Mouse (Mus musculus) embryonic facial prominence, embryonic 12.5 days (tissue): ENCODE measurements around the gene Rapgef5. TPM values are rescaled to one million over a fixed set of nuclear protein-coding genes. Genes with fewer than 3 reads are reported as not detected.

Experiments
- ATAC-seq: fragments of 200-750 bp; cut with Nextera tagmentation; 2 replicates; pipeline ENCODE4 v1.8.0; 2017; ENCODE audit not compliant: insufficient number of reproducible peaks, insufficient read depth, low FRiP score, low TSS enrichment
- H3K27ac ChIP-seq: fragments of 300-500 bp; sonication (generic); 2 replicates; pipeline ENCODE4 v1.5.1; 2016; ENCODE audit warnings: mild to moderate bottlenecking
- H3K27me3 ChIP-seq: fragments of 300-500 bp; sonication (generic); 2 replicates; pipeline ENCODE4 v1.6.1; 2016; ENCODE audit warnings: mild to moderate bottlenecking, moderate library complexity
- H3K36me3 ChIP-seq: fragments of 300-500 bp; sonication (generic); 2 replicates; pipeline ENCODE4 v1.6.1; 2016; ENCODE audit warnings: mild to moderate bottlenecking
- H3K4me1 ChIP-seq: fragments of 300-500 bp; sonication (generic); 2 replicates; pipeline ENCODE4 v1.6.1; 2016
- H3K4me2 ChIP-seq: fragments of 300-500 bp; sonication (generic); replicated peaks from 2 replicates; pipeline ENCODE4 v1.6.1; 2016; ENCODE audit warnings: mild to moderate bottlenecking, moderate library complexity
- H3K4me3 ChIP-seq: fragments of 300-500 bp; sonication (generic); 2 replicates; pipeline ENCODE4 v1.5.1; 2016; ENCODE audit warnings: mild to moderate bottlenecking
- H3K9ac ChIP-seq: fragments of 300-500 bp; sonication (generic); 2 replicates; pipeline ENCODE4 v1.6.1; 2016; ENCODE audit warnings: mild to moderate bottlenecking, moderate library complexity
- H3K9me3 ChIP-seq: fragments of 300-500 bp; sonication (generic); 2 replicates; pipeline ENCODE4 v1.6.1; 2016; ENCODE audit warnings: mild to moderate bottlenecking, moderate library complexity
- WGBS: fragments of 180-500 bp; shearing (Covaris S2); methylation state at CpG from one replicate; pipeline ENCODE4 v1.1.7; 2016; 5-methylcytosine and 5-hydroxymethylcytosine counted together
- polyA plus RNA-seq: library from polyadenylated mRNA; unstranded; fragments of >200 nt; fragmentation: Nextera tagmentation; extraction: Ambion mirVana; gene quantifications from 2 replicates; pipeline ENCODE4 v1.2.1, GENCODE M21; 2016

The Rapgef5 gene
- polyA plus RNA-seq, 1 experiment from 2014 or later: 12.8 TPM

DNA sequence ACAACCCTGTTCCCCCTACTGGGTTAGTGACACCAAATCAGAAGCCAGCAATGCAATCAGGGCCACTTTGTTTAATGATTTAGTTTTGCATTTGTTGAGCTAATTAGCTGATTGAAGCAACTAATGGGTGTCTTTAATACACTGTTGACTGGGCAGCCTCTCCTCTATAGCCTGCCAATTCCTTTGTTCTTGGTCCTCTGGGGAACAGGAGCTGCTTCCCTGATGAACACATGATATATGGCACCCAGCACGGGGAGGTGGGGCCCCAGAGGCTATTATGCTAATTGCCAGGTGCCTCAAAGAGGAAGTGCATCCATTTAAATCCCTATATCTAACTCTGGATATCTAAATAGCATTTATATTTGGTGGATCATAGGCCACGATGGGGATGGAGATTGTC is 111.0 kb downstream of the Rapgef5 start:
- ATAC-seq: no peak
- no peak overlapping the region for H3K27ac ChIP-seq
- H3K27me3 ChIP-seq: no peaks in the 10 kb centered on the region
- no peak overlapping the region for H3K4me3 ChIP-seq
- no peak overlapping the region for H3K4me2 ChIP-seq
- H3K4me1 ChIP-seq: peaks cover 7% of the 10 kb centered on the region; the same call in 1 of the 2 replicates
- 44% methylated on average over 2 of the region's 2 CpGs for whole genome bisulfite sequencing
- no peak overlapping the region for H3K9ac ChIP-seq
- H3K9me3 ChIP-seq: no peaks in the 10 kb centered on the region
- H3K36me3 ChIP-seq: no peaks in the 10 kb centered on the region

- Histone ChIP-seq H3K9ac (no peak overlapping the region), H3K27me3 (no peaks in the 10 kb centered on the region), H3K4me2 (0 out of 2 replicates have a peak overlapping the region, but pooled peaks have one; percentile 5), H3K4me3 (no peak overlapping the region), H3K36me3 (no peaks in the 10 kb centered on the region), H3K9me3 (no peaks in the 10 kb centered on the region), H3K4me1 (peaks cover 7% of the 10 kb centered on the region; the same call in 1 of the 2 replicates), H3K27ac (no peak overlapping the region)
- ATAC-seq: no peak
- WGBS: 56% methylated on average over 18 of the region's 18 CpGs
Measured at GRCm38 (mm10) chr12:117628321-117629093, 112.2 kb downstream of the Rapgef5 start.

DNA sequence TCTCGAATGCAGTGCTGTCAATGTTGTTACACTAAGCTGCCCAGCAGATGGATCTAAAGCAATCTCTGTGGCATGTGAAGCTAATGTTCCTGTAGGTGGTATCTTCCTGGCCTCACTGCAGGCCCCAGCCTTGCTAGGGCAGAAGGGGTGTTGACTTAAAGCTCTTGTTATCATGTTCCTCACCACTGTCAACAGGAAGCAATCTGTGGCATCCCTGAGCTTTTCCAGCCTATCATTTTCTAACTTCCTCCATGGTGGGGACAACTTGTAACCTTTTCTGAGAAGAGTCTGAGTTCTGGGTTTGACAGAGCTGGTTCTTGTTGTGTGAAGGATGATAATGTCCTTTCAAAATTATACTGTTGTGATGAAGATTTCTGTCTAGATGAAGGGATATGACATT is 115.9 kb downstream of the Rapgef5 start:
- Histone ChIP-seq H3K27ac (no peak overlapping the region), H3K9ac (no peak overlapping the region), H3K4me2 (no peak overlapping the region), H3K9me3 (no peaks in the 10 kb centered on the region), H3K4me1 (peaks cover 7% of the 10 kb centered on the region; the same call in 1 of the 2 replicates), H3K4me3 (no peak overlapping the region), H3K27me3 (no peaks in the 10 kb centered on the region), H3K36me3 (no peaks in the 10 kb centered on the region)
- WGBS: 56% methylated on average over 1 of the region's 1 CpGs
- ATAC-seq: no peak

DNA sequence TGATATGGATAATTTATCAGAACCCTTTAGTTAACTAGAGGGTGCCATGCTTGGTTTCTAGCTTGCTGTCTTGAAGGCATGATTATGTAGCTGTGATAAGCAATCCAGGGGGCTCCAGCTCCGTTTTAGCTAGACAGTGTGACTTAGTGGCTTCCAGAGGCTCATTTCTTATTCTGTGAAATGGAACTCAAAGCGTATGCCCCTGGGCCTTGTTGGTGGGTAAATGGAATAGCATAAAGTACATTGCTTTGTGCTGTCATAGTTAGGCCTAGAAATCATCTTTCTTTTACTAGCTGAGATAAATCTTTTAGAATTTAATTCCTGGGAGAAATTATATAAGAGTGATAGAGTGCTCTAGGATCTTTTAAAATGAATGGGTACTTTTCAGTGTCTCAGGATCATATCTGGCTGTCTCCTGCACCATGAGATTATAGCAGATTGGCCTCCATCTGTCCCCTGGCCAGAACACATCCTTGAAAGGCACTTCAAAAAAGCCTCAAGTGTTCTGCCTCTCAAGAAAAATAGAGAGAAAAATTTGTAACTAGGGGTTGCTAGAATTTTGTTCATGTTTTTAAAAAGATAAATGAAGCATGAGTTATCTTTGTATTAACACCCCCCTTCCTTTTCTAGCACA is 120.0 kb downstream of the Rapgef5 start:
- no peak for ATAC-seq
- H3K27ac ChIP-seq: no peak overlapping the region
- H3K9ac ChIP-seq: no peak overlapping the region
- H3K4me1 ChIP-seq: no peaks in the 10 kb centered on the region
- H3K4me2 ChIP-seq: no peak overlapping the region
- no peaks in the 10 kb centered on the region for H3K9me3 ChIP-seq
- no peaks in the 10 kb centered on the region for H3K36me3 ChIP-seq
- no peaks in the 10 kb centered on the region for H3K27me3 ChIP-seq
- H3K4me3 ChIP-seq: no peak overlapping the region
- WGBS: 64% methylated on average over 2 of the region's 2 CpGs

DNA sequence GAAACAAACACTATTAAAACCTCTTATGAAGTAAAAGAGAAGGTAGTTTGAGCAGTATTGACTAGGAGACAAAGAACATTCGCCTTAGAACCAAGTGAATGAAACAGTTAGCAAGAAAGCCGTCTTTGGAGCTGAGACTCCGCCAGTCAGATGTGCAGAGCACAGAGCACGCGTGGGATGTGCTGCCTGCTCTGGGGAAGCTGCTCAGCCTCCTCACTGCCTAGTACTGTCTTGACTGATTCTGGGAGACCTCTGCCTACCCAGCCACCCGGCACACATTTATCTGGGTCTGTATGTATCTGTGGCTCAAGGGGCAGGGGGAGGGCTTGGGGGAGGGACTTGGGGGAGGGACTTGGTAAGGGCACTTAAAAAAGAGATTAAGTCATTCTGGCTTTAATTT is 120.7 kb downstream of the Rapgef5 start:
- Histone ChIP-seq H3K36me3 (no peaks in the 10 kb centered on the region), H3K27me3 (no peaks in the 10 kb centered on the region), H3K4me1 (no peaks in the 10 kb centered on the region), H3K4me2 (no peak overlapping the region), H3K27ac (no peak overlapping the region), H3K9me3 (no peaks in the 10 kb centered on the region), H3K4me3 (no peak overlapping the region), H3K9ac (no peak overlapping the region)
- ATAC-seq: no peak
- WGBS: 76% methylated on average over 6 of the region's 6 CpGs

- H3K27me3 ChIP-seq: no peaks in the 10 kb centered on the region
- H3K9me3 ChIP-seq: no peaks in the 10 kb centered on the region
- no peaks in the 10 kb centered on the region for H3K36me3 ChIP-seq
- WGBS: 76% methylated on average over 2 of the region's 2 CpGs
- ATAC-seq: no peak
- no peak overlapping the region for H3K27ac ChIP-seq
- H3K4me3 ChIP-seq: no peak overlapping the region
- H3K4me2 ChIP-seq: no peak overlapping the region
- H3K4me1 ChIP-seq: no peaks in the 10 kb centered on the region
- no peak overlapping the region for H3K9ac ChIP-seq
Measured at GRCm38 (mm10) chr12:117638833-117639232, 122.6 kb downstream of the Rapgef5 start.

DNA sequence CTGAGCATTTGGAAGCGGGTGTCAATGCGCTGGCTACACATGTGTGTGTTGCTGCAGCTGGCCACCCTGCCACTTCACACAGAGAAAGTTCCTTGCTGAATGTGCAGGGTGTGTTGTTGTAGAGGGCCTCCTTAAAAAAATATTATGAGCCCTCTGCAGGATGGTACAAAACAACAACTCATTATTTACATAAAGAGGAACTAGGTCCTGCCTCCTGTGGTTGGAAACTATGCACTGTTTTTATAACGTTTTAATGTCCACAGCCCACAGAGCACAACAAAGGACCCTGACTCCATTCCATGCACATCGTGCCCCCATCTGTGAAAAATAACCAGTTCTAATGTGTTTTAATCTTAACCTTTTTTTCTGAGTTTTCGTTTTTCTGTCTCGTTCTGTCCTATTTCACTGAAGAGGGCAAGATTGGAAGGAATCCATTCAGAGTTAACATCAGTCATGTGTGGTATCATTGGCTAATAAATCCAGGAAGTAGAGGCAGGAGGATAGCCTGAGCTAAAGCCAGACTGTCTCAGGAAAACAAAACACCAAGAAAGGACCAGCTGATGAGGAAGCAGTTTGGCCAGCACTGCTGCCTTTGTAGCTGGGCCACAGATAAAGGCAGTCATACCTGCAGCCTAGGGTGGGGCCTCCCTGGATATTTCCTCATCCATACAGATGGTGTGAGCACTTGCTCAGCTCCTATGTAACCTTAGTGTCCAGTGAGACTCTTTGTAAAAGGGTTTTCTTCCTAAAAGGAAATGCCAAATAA is 123.3 kb downstream of the Rapgef5 start:
- Histone ChIP-seq H3K4me3 (no peak overlapping the region), H3K9me3 (no peaks in the 10 kb centered on the region), H3K27ac (no peak overlapping the region), H3K36me3 (no peaks in the 10 kb centered on the region), H3K4me1 (no peaks in the 10 kb centered on the region), H3K9ac (no peak overlapping the region), H3K27me3 (no peaks in the 10 kb centered on the region), H3K4me2 (no peak overlapping the region)
- no peak for ATAC-seq
- WGBS: 66% methylated on average over 6 of the region's 6 CpGs

DNA sequence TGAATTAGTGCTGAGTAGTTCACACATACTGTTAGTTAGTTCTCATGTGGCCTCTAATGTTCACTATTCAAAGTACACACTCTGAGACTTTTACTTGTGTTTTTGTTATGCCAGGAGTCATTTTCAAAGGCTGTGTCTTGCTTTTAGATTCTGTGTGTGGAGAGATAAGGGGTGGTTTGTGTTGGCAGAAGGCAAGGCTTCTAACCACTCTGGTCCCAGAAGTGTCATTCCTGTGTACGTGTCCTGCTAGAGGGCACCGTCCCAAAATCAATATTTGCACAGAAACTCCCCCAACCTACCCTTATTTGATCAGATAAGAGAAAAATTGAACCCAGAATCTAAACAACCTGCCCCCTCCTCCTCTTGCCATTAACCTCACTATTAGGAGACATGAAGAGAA is 126.2 kb downstream of the Rapgef5 start:
- Histone ChIP-seq H3K4me2 (no peak overlapping the region), H3K9ac (no peak overlapping the region), H3K9me3 (no peaks in the 10 kb centered on the region), H3K4me1 (no peaks in the 10 kb centered on the region), H3K4me3 (no peak overlapping the region), H3K27ac (no peak overlapping the region), H3K27me3 (no peaks in the 10 kb centered on the region), H3K36me3 (no peaks in the 10 kb centered on the region)
- no peak for ATAC-seq
- 66% methylated on average over 2 of the region's 2 CpGs for WGBS

GRCm38 (mm10) chr12:117645771-117646170 is 129.5 kb downstream of the Rapgef5 start:
- no peak overlapping the region for H3K4me3 ChIP-seq
- no peak overlapping the region for H3K9ac ChIP-seq
- no peak for ATAC-seq
- H3K9me3 ChIP-seq: no peaks in the 10 kb centered on the region
- 88% methylated on average over 2 of the region's 2 CpGs for WGBS
- no peaks in the 10 kb centered on the region for H3K36me3 ChIP-seq
- H3K4me2 ChIP-seq: no peak overlapping the region
- no peak overlapping the region for H3K27ac ChIP-seq
- H3K27me3 ChIP-seq: no peaks in the 10 kb centered on the region
- H3K4me1 ChIP-seq: no peaks in the 10 kb centered on the region

DNA sequence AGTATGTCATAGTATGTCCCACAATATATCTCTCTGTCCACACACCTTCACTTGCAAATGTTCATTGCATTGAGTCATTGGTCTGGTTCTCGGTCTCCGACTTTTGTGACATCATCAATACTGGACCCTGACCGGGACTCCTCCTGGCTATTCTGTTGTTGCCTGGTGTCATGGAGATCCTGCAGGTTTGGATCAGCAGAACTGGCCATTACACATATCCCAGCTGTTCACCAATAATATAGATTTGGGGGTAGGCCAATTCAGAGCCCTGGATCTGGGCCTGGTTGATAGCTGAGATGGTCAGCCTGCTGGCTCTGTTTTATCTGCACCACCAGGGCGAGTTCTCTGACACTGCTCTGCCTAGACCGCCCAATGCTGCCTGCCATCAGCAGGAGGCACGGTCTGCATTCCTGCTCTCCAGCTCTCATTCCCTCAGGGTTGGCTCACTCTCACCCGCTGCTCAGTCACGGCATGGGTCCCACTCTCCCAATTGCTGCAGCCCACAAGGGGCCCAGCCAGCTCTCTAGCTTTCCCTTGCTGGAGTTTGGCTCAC is 137.7 kb downstream of the Rapgef5 start:
- H3K27me3 ChIP-seq: no peaks in the 10 kb centered on the region
- H3K4me3 ChIP-seq: no peak overlapping the region
- H3K27ac ChIP-seq: no peak overlapping the region
- no peak overlapping the region for H3K4me2 ChIP-seq
- H3K9me3 ChIP-seq: no peaks in the 10 kb centered on the region
- 79% methylated on average over 8 of the region's 8 CpGs for WGBS
- no peaks in the 10 kb centered on the region for H3K36me3 ChIP-seq
- no peak overlapping the region for H3K9ac ChIP-seq
- H3K4me1 ChIP-seq: no peaks in the 10 kb centered on the region
- peak; percentile 28; the same call in 1 of the 2 replicates for ATAC-seq

- H3K4me1 ChIP-seq: no peaks in the 10 kb centered on the region
- H3K27ac ChIP-seq: no peak overlapping the region
- no peaks in the 10 kb centered on the region for H3K9me3 ChIP-seq
- H3K27me3 ChIP-seq: no peaks in the 10 kb centered on the region
- no peak overlapping the region for H3K9ac ChIP-seq
- 73% methylated on average over 4 of the region's 4 CpGs for WGBS
- no peaks in the 10 kb centered on the region for H3K36me3 ChIP-seq
- no peak overlapping the region for H3K4me3 ChIP-seq
- no peak for ATAC-seq
- no peak overlapping the region for H3K4me2 ChIP-seq
Measured at GRCm38 (mm10) chr12:117656935-117657334, 140.7 kb downstream of the Rapgef5 start.
